Mouse (Mus musculus) forebrain, embryonic 13.5 days (tissue): ENCODE data around the gene Derl2. TPM values are rescaled to one million over a fixed set of nuclear protein-coding genes. Genes with fewer than 3 reads are reported as not detected.

Experiments
- ATAC-seq: fragments of 200-750 bp; cut with Nextera tagmentation; 2 replicates; pipeline ENCODE4 v1.8.0; 2017
- H3K27ac ChIP-seq: fragments of 300-500 bp; sonication (generic); 2 replicates; pipeline ENCODE4 v1.5.1; 2015; ENCODE audit warnings: inconsistent platforms, mild to moderate bottlenecking, moderate library complexity
- H3K27me3 ChIP-seq: fragments of 300-500 bp; sonication (generic); 2 replicates; pipeline ENCODE4 v1.6.1; 2015; ENCODE audit warnings: mild to moderate bottlenecking, inconsistent platforms
- H3K36me3 ChIP-seq: fragments of 300-500 bp; sonication (generic); 2 replicates; pipeline ENCODE4 v1.6.1; 2015; ENCODE audit warnings: mild to moderate bottlenecking, inconsistent platforms; ENCODE audit not compliant: poor library complexity, severe bottlenecking
- H3K4me1 ChIP-seq: fragments of 300-500 bp; sonication (generic); 2 replicates; pipeline ENCODE4 v1.6.1; 2015; ENCODE audit warnings: inconsistent platforms
- H3K4me2 ChIP-seq: fragments of 300-500 bp; sonication (generic); 2 replicates; pipeline ENCODE4 v1.6.1; 2015; ENCODE audit warnings: inconsistent platforms, mild to moderate bottlenecking, moderate library complexity
- H3K4me3 ChIP-seq: fragments of 300-500 bp; sonication (generic); 2 replicates; pipeline ENCODE4 v1.5.1; 2015; ENCODE audit warnings: mild to moderate bottlenecking, inconsistent platforms
- H3K9ac ChIP-seq: fragments of 300-500 bp; sonication (generic); 2 replicates; pipeline ENCODE4 v1.6.1; 2015; ENCODE audit warnings: mild to moderate bottlenecking, inconsistent platforms
- H3K9me3 ChIP-seq: fragments of 300-500 bp; sonication (generic); replicated peaks from 2 replicates; pipeline ENCODE4 v1.6.1; 2016; ENCODE audit warnings: inconsistent platforms
- WGBS: fragments of 180-500 bp; shearing (Covaris S2); methylation state at CpG from one replicate; pipeline ENCODE4 v1.1.7; 2015; 5-methylcytosine and 5-hydroxymethylcytosine counted together
- polyA plus RNA-seq: library from polyadenylated mRNA; unstranded; fragments of >200 nt; fragmentation: Nextera tagmentation; extraction: Ambion mirVana; gene quantifications from 2 replicates; pipeline ENCODE4 v1.2.1, GENCODE M21; 2015

The Derl2 gene
- polyA plus RNA-seq, 1 experiment from 2014 or later = 37.8 TPM

- WGBS = 97% methylated on average over 7 of the region's 7 CpGs
- Histone ChIP-seq H3K4me1 (peaks cover 15% of the 10 kb centered on the region), H3K9me3 (no peaks in the 10 kb centered on the region), H3K27ac (no peak overlapping the region), H3K4me3 (no peak overlapping the region), H3K36me3 (peaks cover 52% of the 10 kb centered on the region), H3K9ac (no peak overlapping the region), H3K4me2 (no peak overlapping the region), H3K27me3 (no peaks in the 10 kb centered on the region)
- ATAC-seq = no peak
Measured at GRCm38 (mm10) chr11:71012743-71013142, 6.9 kb downstream of the Derl2 start.

DNA sequence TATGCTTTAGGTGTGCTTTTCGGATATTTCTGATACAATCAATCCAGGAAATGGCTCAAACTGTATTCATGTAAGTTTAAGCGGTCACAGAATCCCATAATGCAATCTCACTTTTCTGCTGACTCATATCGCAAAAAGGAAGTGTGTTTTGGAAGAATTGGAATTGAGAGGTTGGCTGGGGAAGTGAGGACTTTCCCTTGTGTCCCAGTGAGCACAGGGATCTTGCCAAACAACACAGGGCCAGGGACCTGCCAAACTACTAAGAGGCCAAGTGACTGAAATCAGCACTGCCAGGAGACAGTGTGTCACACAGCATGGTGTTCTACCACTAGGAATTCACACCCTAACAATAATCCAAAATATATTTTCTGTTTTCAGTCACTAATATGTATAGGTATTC, 11.3 kb downstream of the Derl2 start:
- WGBS = 91% methylated on average over 3 of the region's 3 CpGs
- H3K4me2 ChIP-seq = no peak overlapping the region
- H3K27me3 ChIP-seq = no peaks in the 10 kb centered on the region
- no peak for ATAC-seq
- H3K9me3 ChIP-seq = no peaks in the 10 kb centered on the region
- H3K36me3 ChIP-seq = peaks cover 47% of the 10 kb centered on the region
- peaks cover 7% of the 10 kb centered on the region for H3K4me1 ChIP-seq
- no peak overlapping the region for H3K4me3 ChIP-seq
- H3K27ac ChIP-seq = no peak overlapping the region
- H3K9ac ChIP-seq = no peak overlapping the region

- ATAC-seq = no peak
- Histone ChIP-seq H3K4me2 (no peak overlapping the region), H3K9ac (no peak overlapping the region), H3K4me1 (peaks cover 12% of the 10 kb centered on the region), H3K4me3 (no peak overlapping the region), H3K9me3 (no peaks in the 10 kb centered on the region), H3K36me3 (peaks cover 46% of the 10 kb centered on the region), H3K27me3 (no peaks in the 10 kb centered on the region), H3K27ac (no peak overlapping the region)
- WGBS = 90% methylated on average over 7 of the region's 7 CpGs
Measured at GRCm38 (mm10) chr11:71007831-71008230, 11.8 kb downstream of the Derl2 start.

GRCm38 (mm10) chr11:71007026-71007425, 12.6 kb downstream of the Derl2 start:
- no peaks in the 10 kb centered on the region for H3K27me3 ChIP-seq
- no peaks in the 10 kb centered on the region for H3K9me3 ChIP-seq
- no peak for ATAC-seq

GRCm38 (mm10) chr11:71005046-71005445, 14.6 kb downstream of the Derl2 start:
- H3K9ac ChIP-seq = no peak overlapping the region
- H3K9me3 ChIP-seq = no peaks in the 10 kb centered on the region
- 57% methylated on average over 5 of the region's 5 CpGs for WGBS
- peak overlapping the region; percentile 93 for H3K4me3 ChIP-seq
- peaks cover 17% of the 10 kb centered on the region for H3K4me1 ChIP-seq
- no peak for ATAC-seq
- peak overlapping the region; percentile 96 for H3K4me2 ChIP-seq
- peaks cover 24% of the 10 kb centered on the region for H3K36me3 ChIP-seq
- H3K27me3 ChIP-seq = no peaks in the 10 kb centered on the region
- H3K27ac ChIP-seq = no peak overlapping the region

More at GRCm38 (mm10) chr11:71007026-71007425, 12.6 kb downstream of the Derl2 start:
- Histone ChIP-seq H3K4me2 (no peak overlapping the region), H3K9ac (no peak overlapping the region), H3K4me3 (no peak overlapping the region), H3K36me3 (peaks cover 38% of the 10 kb centered on the region), H3K27ac (no peak overlapping the region), H3K4me1 (peaks cover 17% of the 10 kb centered on the region)
- 94% methylated on average over 6 of the region's 6 CpGs for WGBS

DNA sequence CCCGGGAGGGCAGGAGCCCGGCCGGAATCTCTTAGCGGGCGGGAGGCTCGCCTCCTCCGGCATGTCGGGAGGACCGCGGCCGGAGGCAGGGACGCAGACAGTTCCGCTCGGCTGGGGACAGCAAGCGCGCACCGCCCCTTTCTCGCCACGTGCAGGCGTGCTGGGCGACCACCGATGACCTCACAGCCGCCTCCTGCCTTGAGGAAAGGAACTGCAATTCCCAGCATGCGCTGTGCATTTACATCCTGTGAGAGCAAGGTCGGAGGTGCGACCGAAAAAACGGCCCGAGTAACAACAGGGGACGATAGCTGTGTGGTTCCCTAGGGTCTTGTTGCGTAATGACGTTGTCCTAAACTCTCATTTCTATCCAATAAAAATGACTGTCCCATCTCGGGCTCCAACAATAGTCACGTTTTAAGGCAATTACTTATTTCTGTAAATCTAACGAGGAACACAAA, 15.3 kb downstream of the Derl2 start, which contains the start of gene Dhx33:
TSS of gene Dhx33 (minus strand) at position 122 of the 458 bp plus-strand sequence.
- peak within 1 kb of the TSS; percentile 93 for H3K4me3 ChIP-seq
- H3K27ac ChIP-seq = peak within 1 kb of the TSS; percentile 35; the same call in 1 of the 2 replicates
- peaks cover 24% of the 10 kb centered on the region for H3K36me3 ChIP-seq
- H3K9me3 ChIP-seq = no peaks in the 10 kb centered on the region
- H3K9ac ChIP-seq = peak within 1 kb of the TSS; percentile 81
- peak; percentile 99 for ATAC-seq
- under 1% methylated on average over 35 of the region's 35 CpGs for WGBS
- peaks cover 17% of the 10 kb centered on the region for H3K4me1 ChIP-seq
- peak within 1 kb of the TSS; percentile 96 for H3K4me2 ChIP-seq
- no peaks in the 10 kb centered on the region for H3K27me3 ChIP-seq

GRCm38 (mm10) chr11:71003611-71004315, 15.9 kb downstream of the Derl2 start:
- Histone ChIP-seq H3K36me3 (peaks cover 24% of the 10 kb centered on the region), H3K9me3 (no peaks in the 10 kb centered on the region), H3K4me1 (peaks cover 17% of the 10 kb centered on the region), H3K27ac (peak overlapping the region; percentile 35; the same call in 1 of the 2 replicates), H3K4me3 (peak overlapping the region; percentile 93), H3K9ac (peak overlapping the region; percentile 81), H3K4me2 (peak overlapping the region; percentile 96), H3K27me3 (no peaks in the 10 kb centered on the region)
- under 1% methylated on average over 46 of the region's 49 CpGs for WGBS
- peak; percentile 76; the same call in 1 of the 2 replicates for ATAC-seq

- Histone ChIP-seq H3K36me3 (peaks cover 40% of the 10 kb centered on the region), H3K4me3 (no peak overlapping the region), H3K27me3 (no peaks in the 10 kb centered on the region), H3K9me3 (no peaks in the 10 kb centered on the region), H3K9ac (no peak overlapping the region), H3K27ac (no peak overlapping the region), H3K4me2 (no peak overlapping the region), H3K4me1 (peaks cover 17% of the 10 kb centered on the region)
- WGBS = 74% methylated on average over 4 of the region's 4 CpGs
- ATAC-seq = no peak
Measured at GRCm38 (mm10) chr11:71001167-71001566, 18.5 kb downstream of the Derl2 start.

DNA sequence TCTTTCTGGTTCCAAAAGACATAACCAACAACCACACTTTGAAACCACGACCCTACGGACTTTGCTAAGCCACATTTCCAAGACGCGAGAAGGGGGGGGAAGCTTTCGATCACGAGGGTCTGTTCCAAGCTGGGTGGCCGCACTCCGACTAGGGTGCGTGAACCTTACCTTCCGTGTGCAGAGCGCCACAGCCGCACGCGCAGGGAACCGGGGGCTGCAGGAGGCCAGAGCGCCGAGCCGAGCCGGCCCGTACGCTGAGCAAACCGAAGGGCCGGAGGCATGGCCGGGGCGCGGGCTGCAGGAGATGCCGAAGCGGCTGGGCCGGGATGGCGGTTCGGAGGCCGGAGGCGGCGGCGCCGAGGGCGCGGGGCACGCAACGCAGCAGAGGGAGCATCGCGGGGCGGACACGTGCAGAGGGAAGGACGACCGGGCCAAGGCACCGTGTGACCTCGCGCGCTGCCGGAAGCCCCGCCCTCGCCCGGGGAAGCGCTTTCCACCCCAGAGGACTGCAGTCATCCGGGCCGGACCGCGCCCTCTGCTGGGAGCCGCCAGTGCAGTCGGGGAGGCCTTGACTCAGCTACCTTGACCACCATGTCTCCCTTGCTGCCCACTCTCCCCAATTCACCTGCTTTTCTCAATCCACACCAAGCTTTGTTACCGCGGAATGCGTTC, 36.9 kb downstream of the Derl2 start, which contains the start of gene C1qbp:
TSS of gene C1qbp (minus strand) at position 470 of the 672 bp plus-strand sequence.
- Histone ChIP-seq H3K9me3 (no peaks in the 10 kb centered on the region), H3K4me3 (peak within 1 kb of the TSS; percentile 100), H3K4me1 (peaks cover 14% of the 10 kb centered on the region), H3K27me3 (no peaks in the 10 kb centered on the region), H3K27ac (peak within 1 kb of the TSS; percentile 38; the same call in 1 of the 2 replicates), H3K9ac (peak within 1 kb of the TSS; percentile 95), H3K36me3 (peaks cover 71% of the 10 kb centered on the region), H3K4me2 (peak within 1 kb of the TSS; percentile 66)
- ATAC-seq = peak; percentile 98
- WGBS = under 1% methylated on average over 64 of the region's 64 CpGs

- Histone ChIP-seq H3K9me3 (no peaks in the 10 kb centered on the region), H3K27me3 (no peaks in the 10 kb centered on the region), H3K4me3 (peak overlapping the region; percentile 100), H3K9ac (peak overlapping the region; percentile 95), H3K4me1 (peaks cover 14% of the 10 kb centered on the region), H3K4me2 (peak overlapping the region; percentile 66), H3K27ac (no peak overlapping the region), H3K36me3 (peaks cover 71% of the 10 kb centered on the region)
- no peak for ATAC-seq
- WGBS = 9% methylated on average over 12 of the region's 12 CpGs
Measured at GRCm38 (mm10) chr11:70982030-70982429, 37.6 kb downstream of the Derl2 start.

- peaks cover 71% of the 10 kb centered on the region for H3K36me3 ChIP-seq
- no peaks in the 10 kb centered on the region for H3K27me3 ChIP-seq
- no peak overlapping the region for H3K9ac ChIP-seq
- no peak overlapping the region for H3K4me2 ChIP-seq
- 94% methylated on average over 14 of the region's 14 CpGs for WGBS
- no peak for ATAC-seq
- no peak overlapping the region for H3K27ac ChIP-seq
- H3K4me3 ChIP-seq = no peak overlapping the region
- peaks cover 14% of the 10 kb centered on the region for H3K4me1 ChIP-seq
- no peaks in the 10 kb centered on the region for H3K9me3 ChIP-seq
Measured at GRCm38 (mm10) chr11:70980751-70981510, 38.7 kb downstream of the Derl2 start.
